Mouse (Mus musculus) testis, adult 2 months (tissue): ENCODE results near the gene Ttc3.

Experiments
- CTCF ChIP-seq: fragments of 200-500 bp; IDR thresholded peaks from 2 replicates; pipeline ENCODE4 v1.5.1; 2012; ENCODE audit warnings: low read depth, mild to moderate bottlenecking, inconsistent platforms, low read length, moderate library complexity; ENCODE audit not compliant: control insufficient read depth, insufficient read depth, insufficient replicate concordance
- POLR2A ChIP-seq: fragments of 200-500 bp; IDR thresholded peaks from 2 replicates; pipeline ENCODE4 v1.6.1; 2012; ENCODE audit warnings: low read depth, mild to moderate bottlenecking, inconsistent platforms, low read length, moderate library complexity; ENCODE audit not compliant: control insufficient read depth

GRCm38 (mm10) chr16:94323681-94324080 lies 46.7 kb upstream of the Ttc3 start:
- no peak for TF ChIP-seq CTCF
- TF ChIP-seq POLR2A: no peak
